Mouse (Mus musculus) gastrocnemius, adult 2 months (tissue): ENCODE results near the gene Tnk2. TPM values are rescaled to one million over a fixed set of nuclear protein-coding genes. Genes with fewer than 3 reads are reported as not detected.

Experiments used
- DNase-seq: peaks from one replicate; pipeline ENCODE4 v3.0.0; 2022
- H3K27ac ChIP-seq: fragments of 200-600 bp; 2 replicates; pipeline ENCODE4 v1.8.1; 2022; ENCODE audit warnings: mild to moderate bottlenecking
- H3K4me3 ChIP-seq: fragments of 200-600 bp; 2 replicates; pipeline ENCODE4 v1.8.1; 2022; ENCODE audit warnings: mild to moderate bottlenecking, moderate library complexity
- CTCF ChIP-seq: fragments of 200-600 bp; IDR thresholded peaks from 2 replicates; pipeline ENCODE4 v1.8.1; 2022; ENCODE audit warnings: antibody characterized with exemption, mild to moderate bottlenecking, moderate library complexity
- intact Hi-C: fragments of 180-260 bp; cut with DNase I; formaldehyde crosslinking; loops from one replicate; pipeline ENCODE4 v1.15.1; 2025
- total RNA-seq, 2 experiments: library from RNA; stranded (reverse); gene quantifications; 2 replicates each; pipeline ENCODE4 v1.2.3; 2021

Tnk2 gene
- total RNA-seq, 2 experiments from 2014 or later, result 48.4 to 54.4 TPM

DNA sequence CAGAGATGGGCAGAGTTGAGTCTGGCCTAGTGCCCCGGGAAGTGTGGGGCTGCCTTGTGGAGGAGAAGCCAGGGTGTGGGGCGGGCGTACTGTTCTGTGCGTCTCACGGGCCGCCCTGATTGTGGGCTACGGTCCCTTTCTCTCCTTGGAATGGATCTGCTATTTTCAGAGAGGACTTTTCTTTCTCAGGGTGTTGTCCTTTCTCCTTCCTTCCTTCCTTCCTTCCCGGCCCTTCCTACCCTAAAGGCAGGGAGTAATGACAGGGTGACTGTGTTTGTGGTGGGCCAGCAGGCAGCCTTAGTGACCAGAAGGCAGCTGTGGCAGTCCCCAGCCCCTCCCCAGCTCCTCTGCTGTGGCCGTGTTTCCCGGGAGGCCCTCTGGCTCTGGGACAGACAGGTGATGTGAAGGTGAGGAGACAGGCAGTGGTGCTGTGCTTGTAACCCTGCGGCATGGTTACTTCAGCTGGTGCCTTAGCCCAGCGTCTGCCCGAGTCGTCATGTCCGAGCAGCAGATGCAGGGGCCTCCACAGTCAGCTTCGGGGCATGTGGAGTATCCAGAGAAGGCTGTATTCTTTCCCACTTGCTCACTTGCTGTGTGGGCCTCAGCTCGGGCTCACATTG lies 30.6 kb downstream of the Tnk2 start:
- Histone ChIP-seq H3K27ac (peak overlapping the region; percentile 97), H3K4me3 (peak overlapping the region; percentile 59)
- no peak for TF ChIP-seq CTCF
- no peak for DNase-seq
- intact Hi-C loops, result no loop called here

DNA sequence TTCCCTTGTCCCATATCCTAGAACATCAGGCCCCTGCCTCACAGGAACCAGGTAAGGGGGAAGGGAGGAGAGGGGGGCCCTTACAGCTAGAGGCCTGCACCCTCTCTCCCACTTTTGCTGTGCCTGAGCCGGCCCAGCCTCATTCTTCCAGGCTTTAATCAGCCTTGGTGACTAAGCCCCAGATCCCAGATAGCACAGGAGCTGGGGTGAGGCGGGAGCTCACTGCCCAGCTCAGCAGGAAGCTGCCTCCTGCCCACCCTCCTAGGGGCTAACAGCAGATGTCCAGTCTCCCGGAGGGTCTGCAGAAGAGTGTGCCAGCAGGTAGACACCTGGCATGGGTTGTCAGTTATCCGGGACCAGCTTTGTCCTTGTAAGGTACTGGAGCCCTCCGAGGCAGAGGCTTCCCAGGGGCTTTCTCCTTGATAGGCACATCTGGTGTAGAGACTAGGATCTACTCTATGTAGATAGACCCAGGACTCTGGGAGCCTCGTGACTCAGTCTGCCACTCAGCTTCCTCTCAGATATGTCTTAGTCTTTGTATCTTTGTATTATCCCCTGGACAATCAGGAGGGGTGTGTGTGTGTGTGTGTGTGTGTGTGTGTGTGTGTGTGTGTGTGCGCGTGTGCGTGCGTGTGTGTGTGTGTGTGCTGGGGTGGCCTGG lies 33.5 kb downstream of the Tnk2 start:
- DNase-seq, result peak; percentile 11
- no peak for TF ChIP-seq CTCF
- intact Hi-C loops, result no loop called here
- Histone ChIP-seq H3K27ac (peak overlapping the region; percentile 48; the same call in 1 of the 2 replicates), H3K4me3 (no peak overlapping the region)

DNA sequence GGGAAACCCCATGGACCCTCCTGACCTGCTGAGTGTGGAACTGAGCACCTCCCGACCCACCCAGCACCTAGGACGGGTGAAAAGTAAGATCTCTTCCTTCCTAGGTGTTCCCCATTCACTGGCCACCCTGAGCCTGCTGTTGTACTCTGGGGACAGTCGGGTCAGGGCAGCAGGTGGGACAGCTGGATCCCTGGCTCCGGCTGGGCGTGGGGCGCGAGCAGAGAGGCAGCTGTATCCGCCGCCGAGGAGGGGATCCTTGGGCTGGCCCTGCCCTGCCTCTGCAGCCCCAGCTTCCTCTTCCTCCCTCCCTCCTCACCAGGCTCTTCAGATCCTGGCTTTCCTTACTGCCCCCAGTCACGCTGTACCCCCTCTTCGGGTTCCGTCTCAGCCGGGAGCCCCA lies 34.2 kb downstream of the Tnk2 start:
- Histone ChIP-seq H3K4me3 (no peak overlapping the region), H3K27ac (peak overlapping the region; percentile 24; the same call in 1 of the 2 replicates)
- DNase-seq, result peak; percentile 14
- no peak for TF ChIP-seq CTCF
- intact Hi-C loops, result no loop called here

DNA sequence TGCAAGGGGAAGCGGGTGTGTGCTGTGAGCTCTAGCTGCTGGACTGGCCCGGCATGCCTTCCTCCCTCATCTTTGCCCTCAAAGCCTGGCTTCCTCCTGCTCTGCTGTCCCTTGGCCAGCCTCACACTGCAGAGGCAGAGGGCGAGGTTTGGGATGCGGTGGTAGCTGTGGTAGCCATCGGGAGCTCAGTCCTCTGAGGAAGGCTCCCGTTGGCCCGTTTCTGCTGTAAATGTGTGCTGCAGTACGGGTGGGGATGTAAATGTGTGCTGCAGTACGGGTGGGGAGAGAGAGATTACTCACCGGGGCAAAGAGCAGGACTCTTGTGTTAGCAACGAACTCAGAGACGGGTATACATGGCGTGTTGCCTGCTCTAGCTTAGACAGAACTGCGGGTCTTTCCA lies 35.1 kb downstream of the Tnk2 start:
- Histone ChIP-seq H3K27ac (no peak overlapping the region; the same call in 1 of the 2 replicates), H3K4me3 (no peak overlapping the region)
- intact Hi-C loops, result no loop called here
- no peak for TF ChIP-seq CTCF
- DNase-seq, result peak; percentile 15

DNA sequence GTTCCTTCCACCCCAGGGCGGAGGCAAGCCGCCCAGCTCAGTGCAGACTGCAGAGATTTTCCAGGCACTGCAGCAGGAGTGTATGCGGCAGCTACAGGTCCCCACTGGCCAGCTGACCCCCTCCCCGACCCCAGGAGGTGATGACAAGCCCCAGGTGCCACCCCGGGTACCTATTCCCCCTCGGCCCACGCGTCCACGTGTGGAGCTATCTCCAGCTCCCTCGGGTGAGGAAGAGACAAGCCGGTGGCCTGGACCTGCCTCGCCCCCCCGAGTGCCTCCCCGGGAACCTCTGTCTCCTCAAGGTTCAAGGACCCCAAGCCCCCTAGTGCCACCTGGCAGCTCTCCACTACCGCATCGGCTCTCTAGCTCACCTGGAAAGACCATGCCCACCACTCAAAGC lies 36.3 kb downstream of the Tnk2 start:
- no peak overlapping the region for H3K4me3 ChIP-seq
- DNase-seq, result peak; percentile 34
- intact Hi-C loops, result no loop called here
- H3K27ac ChIP-seq, result no peak overlapping the region
- no peak for TF ChIP-seq CTCF

DNA sequence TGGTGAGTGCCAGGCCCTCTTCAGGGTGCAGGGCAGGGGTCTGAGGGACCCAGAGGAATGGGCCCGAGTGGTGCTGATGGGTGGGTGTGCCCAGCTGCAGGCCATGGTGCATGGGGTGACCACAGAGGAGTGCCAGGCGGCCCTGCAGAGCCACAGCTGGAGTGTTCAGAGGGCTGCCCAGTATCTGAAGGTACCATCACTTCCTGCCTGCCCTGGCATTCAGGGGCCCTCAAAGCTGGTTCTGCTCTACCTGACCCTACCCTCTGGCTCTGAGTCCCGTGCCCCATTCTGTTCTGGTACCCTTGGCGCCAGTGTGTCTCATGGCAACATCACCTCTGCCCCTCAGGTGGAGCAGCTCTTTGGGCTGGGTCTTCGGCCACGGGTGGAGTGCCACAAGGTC lies 37.1 kb downstream of the Tnk2 start:
- Histone ChIP-seq H3K27ac (no peak overlapping the region; the same call in 1 of the 2 replicates), H3K4me3 (no peak overlapping the region)
- TF ChIP-seq CTCF, result no peak
- intact Hi-C loops, result no loop called here
- peak; percentile 20 for DNase-seq

DNA sequence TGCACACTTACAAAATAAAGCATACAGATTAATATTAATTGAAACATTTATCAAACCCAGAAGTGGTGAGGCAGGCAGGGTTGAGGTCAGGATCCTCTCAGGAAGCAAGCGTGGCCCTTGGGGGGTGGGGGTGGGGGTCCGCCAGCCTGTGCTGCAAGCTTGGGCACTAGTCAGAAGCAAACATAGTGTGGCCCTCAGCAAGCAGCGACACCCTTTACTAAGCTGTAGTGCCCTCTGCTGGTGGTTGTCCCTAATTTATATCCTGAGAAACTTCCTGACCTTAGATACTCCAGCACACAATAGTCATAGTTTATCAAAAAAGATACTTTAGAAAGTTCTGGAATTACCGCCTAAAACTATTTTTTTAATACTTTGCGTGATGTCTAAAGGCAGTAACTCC lies 38.5 kb downstream of the Tnk2 start:
- TF ChIP-seq CTCF, result peak; percentile 89
- intact Hi-C loops, result loop anchor here (1.0 to 2.0 kb wide), 2 partner anchors 23 to 173 kb away; no protein-coding TSS in a partner anchor

DNA sequence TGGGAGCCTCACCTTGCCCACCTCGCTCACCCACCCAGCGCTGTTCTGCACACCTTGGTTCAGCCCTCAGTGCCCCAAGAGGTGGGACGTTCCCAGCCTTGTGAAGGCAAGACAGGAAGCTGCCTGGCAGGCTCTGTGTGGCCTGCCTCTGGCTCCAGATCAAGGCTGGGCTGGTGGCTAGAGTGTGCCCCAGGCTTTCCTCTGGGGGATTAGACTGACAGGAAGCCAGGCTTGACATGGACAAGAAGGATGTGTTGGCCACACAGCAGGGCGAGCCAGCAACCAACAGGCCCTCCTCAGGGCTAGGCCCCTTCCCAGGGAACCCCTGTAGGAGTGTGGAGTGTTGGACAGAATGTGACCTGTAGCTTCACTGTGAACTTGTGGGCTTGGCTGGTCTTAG lies 39.2 kb downstream of the Tnk2 start:
- intact Hi-C loops, result loop anchor here (1.0 to 2.0 kb wide), 2 partner anchors 24 to 174 kb away; no protein-coding TSS in a partner anchor

More for the DNA sequence above, 38.5 kb downstream of the Tnk2 start:
- peak; percentile 74 for DNase-seq
- peak overlapping the region; percentile 65; the same call in 1 of the 2 replicates for H3K27ac ChIP-seq
- no peak overlapping the region for H3K4me3 ChIP-seq

DNA sequence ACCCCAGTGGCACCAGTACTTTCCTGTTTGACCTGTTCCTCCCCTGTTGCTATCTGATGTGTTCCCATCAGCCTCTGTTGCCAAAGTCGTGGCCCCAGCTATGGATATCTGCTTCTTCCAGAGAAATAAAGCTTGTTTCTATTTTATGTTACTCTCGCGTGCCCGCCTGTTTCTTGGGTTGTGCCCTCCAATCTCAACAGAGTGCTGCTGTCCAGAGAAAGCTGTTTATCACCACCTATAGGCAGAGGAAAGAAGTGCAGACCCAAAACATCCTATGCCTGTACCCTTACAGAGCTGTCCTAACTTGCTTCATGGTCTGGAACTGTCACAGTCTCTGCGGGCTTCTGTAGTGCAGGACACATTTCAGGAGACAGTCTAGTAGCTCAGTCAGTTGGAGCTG lies 39.7 kb downstream of the Tnk2 start:
- Histone ChIP-seq H3K27ac (peak overlapping the region; percentile 65), H3K4me3 (no peak overlapping the region)
- DNase-seq, result peak; percentile 36
- intact Hi-C loops, result loop anchor here (2.0 kb wide), 1 partner anchor 175 kb away; no protein-coding TSS in a partner anchor
- TF ChIP-seq CTCF, result peak; percentile 80

More for the DNA sequence above, 39.2 kb downstream of the Tnk2 start:
- TF ChIP-seq CTCF, result no peak
- Histone ChIP-seq H3K4me3 (no peak overlapping the region; the same call in 1 of the 2 replicates), H3K27ac (peak overlapping the region; percentile 65)
- peak; percentile 40 for DNase-seq

DNA sequence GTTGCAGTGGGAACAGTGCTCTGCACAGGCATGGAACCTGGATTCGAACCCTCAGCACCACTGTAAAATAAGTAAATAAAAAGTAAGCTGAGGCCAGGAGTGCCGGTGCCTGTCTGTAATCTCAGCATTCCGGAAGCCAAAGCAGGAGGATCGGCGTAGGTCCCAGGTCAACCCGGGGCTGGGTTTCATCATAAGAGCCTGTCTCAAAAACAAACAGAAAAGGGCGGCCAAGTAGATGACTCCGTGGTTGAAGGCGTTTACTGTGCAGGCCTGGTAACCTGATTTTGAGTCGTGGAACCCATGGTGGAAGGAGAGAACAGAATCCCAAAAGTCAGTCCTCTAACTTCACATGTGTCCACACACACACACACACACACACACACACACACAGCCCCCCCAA lies 41.7 kb downstream of the Tnk2 start:
- Histone ChIP-seq H3K27ac (no peak overlapping the region), H3K4me3 (no peak overlapping the region)
- intact Hi-C loops, result no loop called here
- peak; percentile 16 for DNase-seq
- TF ChIP-seq CTCF, result no peak

DNA sequence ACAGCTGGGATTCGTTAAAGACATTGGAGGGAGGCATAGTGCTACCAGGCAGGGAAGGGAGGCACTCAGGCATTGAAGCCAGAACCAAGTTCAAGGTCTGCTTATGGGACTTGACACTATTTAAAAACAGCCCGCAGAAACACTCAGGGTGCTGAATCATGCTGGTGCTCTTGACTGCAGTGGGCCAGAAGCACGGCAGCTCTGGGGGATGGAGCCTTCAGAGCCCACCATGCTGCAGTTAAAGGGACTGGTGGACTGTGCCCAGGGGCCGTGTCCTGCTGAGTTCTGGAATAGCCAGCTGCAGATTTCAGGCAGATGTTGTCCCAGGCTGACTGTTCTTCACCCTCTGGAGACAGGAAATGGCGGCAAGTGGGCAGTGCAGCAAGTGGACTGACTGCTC lies 42.3 kb downstream of the Tnk2 start:
- TF ChIP-seq CTCF, result no peak
- DNase-seq, result peak; percentile 6
- intact Hi-C loops, result no loop called here
- Histone ChIP-seq H3K4me3 (no peak overlapping the region), H3K27ac (no peak overlapping the region)

DNA sequence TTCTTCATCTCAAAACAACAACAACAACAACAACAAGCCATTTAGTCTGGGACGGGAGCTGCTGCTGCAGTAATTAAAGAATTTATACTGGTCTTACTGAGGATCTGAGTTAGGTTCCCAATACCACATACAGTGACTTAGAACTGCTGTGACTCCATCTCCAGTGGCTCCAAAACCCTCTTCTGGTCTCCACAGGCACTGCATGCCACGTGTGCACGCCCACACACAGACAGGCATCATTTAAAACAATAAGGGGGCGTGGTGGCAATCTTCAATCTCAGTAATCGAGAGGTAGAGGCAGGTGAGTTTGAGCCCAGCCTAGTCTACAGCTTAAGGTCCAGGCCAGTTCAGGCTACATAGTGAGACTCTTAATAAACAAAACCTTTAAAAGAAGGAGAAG lies 43.5 kb downstream of the Tnk2 start:
- Histone ChIP-seq H3K27ac (no peak overlapping the region), H3K4me3 (no peak overlapping the region)
- DNase-seq, result peak; percentile 8
- intact Hi-C loops, result no loop called here
- no peak for TF ChIP-seq CTCF

DNA sequence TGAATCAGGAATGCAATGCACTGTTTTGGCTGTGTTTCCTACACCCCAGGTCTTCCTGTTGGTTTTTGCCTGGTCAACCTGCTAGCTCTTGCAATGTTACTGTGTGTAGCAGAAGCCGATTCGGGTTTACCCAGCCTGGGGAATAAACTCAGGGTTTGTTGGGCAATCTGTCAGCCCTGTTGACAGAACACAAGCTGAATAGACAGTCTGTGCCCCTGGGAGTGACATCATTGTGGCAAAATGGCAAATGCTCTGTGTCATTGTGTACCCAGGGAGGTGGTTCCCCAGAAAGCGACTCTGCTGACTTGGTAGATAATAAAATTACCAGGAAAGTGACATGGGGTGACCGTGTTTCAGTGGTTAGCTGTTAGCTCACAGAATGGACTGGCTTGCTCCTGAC lies 45.1 kb downstream of the Tnk2 start:
- intact Hi-C loops, result loop anchor here (1.0 to 2.0 kb wide), 2 partner anchors 50 to 176 kb away; no protein-coding TSS in a partner anchor
- Histone ChIP-seq H3K27ac (no peak overlapping the region), H3K4me3 (no peak overlapping the region)
- DNase-seq, result peak; percentile 8
- no peak for TF ChIP-seq CTCF
